Mouse (Mus musculus) heart, postnatal 0 days (tissue): ENCODE data around the gene Vrk1.

Experiments
- CTCF ChIP-seq: IDR thresholded peaks from 2 replicates; pipeline ENCODE4 v1.5.1; 2016; ENCODE audit warnings: antibody characterized with exemption, control low read depth, low read depth
- EP300 ChIP-seq: IDR thresholded peaks from 2 replicates; pipeline ENCODE4 v1.6.1; 2016; ENCODE audit warnings: antibody characterized with exemption, low read depth

- TF ChIP-seq CTCF (no peak), EP300 (no peak)
Measured at GRCm38 (mm10) chr12:106059873-106060573, 50.0 kb downstream of the Vrk1 start.
